Mouse (Mus musculus) spleen, adult 2 months (tissue): Measurements from ENCODE around the gene D17H6S53E.

Experiments
- CTCF ChIP-seq: fragments of 200-500 bp; IDR thresholded peaks from 2 replicates; pipeline ENCODE4 v1.5.1; 2011; ENCODE audit warnings: mild to moderate bottlenecking, inconsistent platforms; ENCODE audit not compliant: insufficient read depth, insufficient read length, insufficient replicate concordance; ENCODE audit errors: extremely low read depth
- POLR2A ChIP-seq: fragments of 200-500 bp; IDR thresholded peaks from 2 replicates; pipeline ENCODE4 v1.6.1; 2011; ENCODE audit warnings: low read depth, low read length, inconsistent platforms

DNA sequence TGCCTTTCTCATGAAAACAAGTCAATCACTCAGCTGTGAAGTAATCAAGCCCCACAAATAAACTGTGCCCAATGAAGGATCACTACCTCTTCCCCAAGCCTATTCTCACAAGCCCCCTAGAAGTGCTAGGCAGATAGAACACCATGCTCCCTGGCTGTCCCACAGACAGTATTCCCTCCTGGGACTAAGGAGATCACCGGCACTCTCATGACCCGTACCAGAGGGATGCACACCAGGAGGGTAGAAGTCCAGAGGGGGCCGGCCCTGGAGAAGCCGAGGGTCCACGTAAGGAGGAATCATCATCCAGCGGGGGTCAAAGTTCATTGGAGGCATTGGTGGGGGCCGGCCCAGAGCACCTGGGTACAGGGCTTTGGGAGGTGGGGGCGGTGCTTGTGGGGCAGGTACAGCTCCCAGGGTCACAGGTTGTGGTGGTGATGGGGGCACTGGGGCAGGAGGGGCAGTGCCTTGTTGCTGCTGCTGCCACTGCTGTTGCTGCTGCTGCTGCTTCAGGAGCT is 31.5 kb downstream of the D17H6S53E start:
- no peak for TF ChIP-seq CTCF
- no peak for TF ChIP-seq POLR2A
